Mouse (Mus musculus) lung, embryonic 16.5 days (tissue): ENCODE results near the gene B630019K06Rik. TPM values are rescaled to one million over a fixed set of nuclear protein-coding genes. Genes with fewer than 3 reads are reported as not detected.

Experiments used
- ATAC-seq: fragments of 200-750 bp; cut with Nextera tagmentation; 2 replicates; pipeline ENCODE4 v1.8.0; 2017; ENCODE audit warnings: low read depth, mild to moderate bottlenecking, moderate library complexity
- H3K27ac ChIP-seq: fragments of 300-500 bp; sonication (generic); 2 replicates; pipeline ENCODE4 v1.5.1; 2014; ENCODE audit warnings: mild to moderate bottlenecking, control low read depth, low read length
- H3K27me3 ChIP-seq: fragments of 300-500 bp; sonication (generic); 2 replicates; pipeline ENCODE4 v1.6.1; 2014; ENCODE audit warnings: low read depth, low read length, mixed read lengths; ENCODE audit not compliant: control insufficient read depth, insufficient read depth
- H3K36me3 ChIP-seq: fragments of 300-500 bp; sonication (generic); 2 replicates; pipeline ENCODE4 v1.6.1; 2014; ENCODE audit warnings: low read length; ENCODE audit not compliant: control insufficient read depth, insufficient read depth
- H3K4me1 ChIP-seq: fragments of 300-500 bp; sonication (generic); replicated peaks from 2 replicates; pipeline ENCODE4 v1.6.1; 2014; ENCODE audit warnings: low read length, mixed read lengths; ENCODE audit not compliant: control insufficient read depth, insufficient read depth
- H3K4me2 ChIP-seq: fragments of 300-500 bp; sonication (generic); 2 replicates; pipeline ENCODE4 v1.6.1; 2014; ENCODE audit warnings: low read depth, low read length, control low read depth
- H3K4me3 ChIP-seq: fragments of 300-500 bp; sonication (generic); 2 replicates; pipeline ENCODE4 v1.5.1; 2014; ENCODE audit warnings: mild to moderate bottlenecking, low read length, control low read depth
- H3K9ac ChIP-seq: fragments of 300-500 bp; sonication (generic); 2 replicates; pipeline ENCODE4 v1.6.1; 2014; ENCODE audit warnings: low read length, control low read depth
- H3K9me3 ChIP-seq: fragments of 300-500 bp; sonication (generic); 2 replicates; pipeline ENCODE4 v1.6.1; 2016; ENCODE audit warnings: low read length; ENCODE audit not compliant: control insufficient read depth
- WGBS: fragments of 180-500 bp; shearing (Covaris S2); extraction: QIAGEN DNeasy Blood & Tissue Kit; methylation state at CpG from one replicate; pipeline ENCODE4 v1.1.7; 2014; 5-methylcytosine and 5-hydroxymethylcytosine counted together
- polyA plus RNA-seq: library from polyadenylated mRNA; unstranded; fragments of >200 nt; fragmentation: Nextera tagmentation; extraction: Ambion mirVana; gene quantifications from 2 replicates; pipeline ENCODE4 v1.2.1, GENCODE M21; 2015

B630019K06Rik gene
- polyA plus RNA-seq, 1 experiment from 2014 or later, result 3.5 TPM

- Histone ChIP-seq H3K4me3 (no peak overlapping the region), H3K4me1 (no peaks in the 10 kb centered on the region), H3K36me3 (no peaks in the 10 kb centered on the region), H3K4me2 (no peak overlapping the region), H3K9ac (no peak overlapping the region), H3K27ac (no peak overlapping the region), H3K27me3 (no peaks in the 10 kb centered on the region), H3K9me3 (no peaks in the 10 kb centered on the region)
- ATAC-seq, result no peak
- 27% methylated on average over 7 of the region's 7 CpGs for WGBS
These were observed 9.8 kb downstream of the B630019K06Rik start for GRCm38 (mm10) chrX:8901906-8902472.

GRCm38 (mm10) chrX:8921080-8921479, 28.9 kb downstream of the B630019K06Rik start:
- 68% methylated on average over 4 of the region's 4 CpGs for WGBS
- H3K4me3 ChIP-seq, result no peak overlapping the region
- no peaks in the 10 kb centered on the region for H3K4me1 ChIP-seq

GRCm38 (mm10) chrX:8921813-8922607, 29.8 kb downstream of the B630019K06Rik start:
- Histone ChIP-seq H3K4me2 (no peak overlapping the region), H3K27me3 (no peaks in the 10 kb centered on the region), H3K36me3 (no peaks in the 10 kb centered on the region), H3K4me1 (no peaks in the 10 kb centered on the region), H3K4me3 (no peak overlapping the region), H3K9ac (no peak overlapping the region), H3K27ac (no peak overlapping the region), H3K9me3 (no peaks in the 10 kb centered on the region)
- 47% methylated on average over 9 of the region's 9 CpGs for WGBS
- no peak for ATAC-seq

More at GRCm38 (mm10) chrX:8921080-8921479, 28.9 kb downstream of the B630019K06Rik start:
- Histone ChIP-seq H3K9ac (no peak overlapping the region), H3K9me3 (no peaks in the 10 kb centered on the region), H3K27ac (no peak overlapping the region), H3K27me3 (no peaks in the 10 kb centered on the region), H3K4me2 (no peak overlapping the region), H3K36me3 (no peaks in the 10 kb centered on the region)
- ATAC-seq, result no peak

- H3K4me2 ChIP-seq, result no peak overlapping the region
- no peak overlapping the region for H3K27ac ChIP-seq
- H3K4me3 ChIP-seq, result no peak overlapping the region
- H3K27me3 ChIP-seq, result no peaks in the 10 kb centered on the region
- no peaks in the 10 kb centered on the region for H3K4me1 ChIP-seq
- no peaks in the 10 kb centered on the region for H3K9me3 ChIP-seq
- no peak overlapping the region for H3K9ac ChIP-seq
- no peaks in the 10 kb centered on the region for H3K36me3 ChIP-seq
- WGBS, result 34% methylated on average over 4 of the region's 4 CpGs
- no peak for ATAC-seq
These were observed 35.1 kb downstream of the B630019K06Rik start for GRCm38 (mm10) chrX:8927308-8927707.

GRCm38 (mm10) chrX:8944041-8944440, 51.9 kb downstream of the B630019K06Rik start:
- 59% methylated on average over 8 of the region's 8 CpGs for WGBS
- Histone ChIP-seq H3K9me3 (no peaks in the 10 kb centered on the region), H3K9ac (no peak overlapping the region), H3K27me3 (no peaks in the 10 kb centered on the region), H3K27ac (peak overlapping the region; percentile 22; the same call in 1 of the 2 replicates), H3K36me3 (no peaks in the 10 kb centered on the region), H3K4me1 (no peaks in the 10 kb centered on the region), H3K4me3 (no peak overlapping the region), H3K4me2 (0 out of 2 replicates have a peak overlapping the region, but pooled peaks have one; percentile 20)
- ATAC-seq, result peak; percentile 62

Other genes with a start within 250 kb of the B630019K06Rik start
- not detected in 2 replicates for gene Ssxb8, start 201.5 kb upstream of the B630019K06Rik start, polyA plus RNA-seq
- not detected in 2 replicates for gene Ssx9, start 143.9 kb upstream of the B630019K06Rik start, polyA plus RNA-seq
- not detected in 2 replicates for gene Ssxb5, start 88.7 kb upstream of the B630019K06Rik start, polyA plus RNA-seq
- gene Gm6592, start 48.4 kb upstream of the B630019K06Rik start, polyA plus RNA-seq, result not detected in 2 replicates
- gene Gm5751, start 18.1 kb upstream of the B630019K06Rik start, polyA plus RNA-seq, result not detected in 2 replicates
- not detected in 2 replicates for gene Fthl17b, start 70.6 kb downstream of the B630019K06Rik start, polyA plus RNA-seq
- not detected in 2 replicates for gene Fthl17c, start 84.2 kb downstream of the B630019K06Rik start, polyA plus RNA-seq
- gene Fthl17d, start 94.4 kb downstream of the B630019K06Rik start, polyA plus RNA-seq, result not detected in 2 replicates
- gene Fthl17e, start 141.1 kb downstream of the B630019K06Rik start, polyA plus RNA-seq, result not detected in 2 replicates
- not detected in 2 replicates for gene Fthl17f, start 170.6 kb downstream of the B630019K06Rik start, polyA plus RNA-seq
- not detected in 2 replicates for gene 4930402K13Rik, start 212.2 kb downstream of the B630019K06Rik start, polyA plus RNA-seq